Mouse (Mus musculus) layer of hippocampus, postnatal 36 days (tissue): ENCODE data around the gene Gm19668. TPM values are rescaled to one million over a fixed set of nuclear protein-coding genes. Genes with fewer than 3 reads are reported as not detected.
"Not testable (repeated sequence)": the region's sequence is repeated elsewhere in the genome, so short reads cannot be mapped to it uniquely, and the experiment has no call there.

Experiments used
- DNase-seq, 2 experiments: peaks; one replicate each; pipeline ENCODE4 v3.0.0; 2022
- total RNA-seq, 2 experiments: library from RNA; stranded (reverse); gene quantifications; 2 replicates each; pipeline ENCODE4 v1.2.3; 2021

Gm19668 gene
- total RNA-seq, 2 experiments from 2014 or later, result not detected

DNA sequence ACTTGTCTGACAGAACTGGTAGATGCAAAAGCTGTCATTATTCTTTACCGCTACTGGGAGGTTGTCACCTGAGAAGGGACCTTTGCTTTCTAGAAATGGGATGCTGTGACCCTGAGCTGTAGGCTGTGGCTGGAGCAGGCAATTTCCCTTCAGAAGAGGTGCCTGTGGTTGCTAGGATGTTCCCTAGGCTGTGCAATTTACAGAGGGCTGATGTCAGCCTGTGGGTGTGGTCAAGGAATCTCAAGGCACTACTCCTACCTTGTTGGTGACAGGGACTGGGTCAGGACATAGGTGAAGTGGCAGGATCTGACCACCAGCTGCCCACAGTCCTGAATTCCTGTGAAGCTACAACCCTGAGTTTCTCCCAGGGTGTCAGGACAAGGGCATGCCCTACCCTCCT, 29.2 kb downstream of the Gm19668 start:
- DNase-seq, result no peak

DNA sequence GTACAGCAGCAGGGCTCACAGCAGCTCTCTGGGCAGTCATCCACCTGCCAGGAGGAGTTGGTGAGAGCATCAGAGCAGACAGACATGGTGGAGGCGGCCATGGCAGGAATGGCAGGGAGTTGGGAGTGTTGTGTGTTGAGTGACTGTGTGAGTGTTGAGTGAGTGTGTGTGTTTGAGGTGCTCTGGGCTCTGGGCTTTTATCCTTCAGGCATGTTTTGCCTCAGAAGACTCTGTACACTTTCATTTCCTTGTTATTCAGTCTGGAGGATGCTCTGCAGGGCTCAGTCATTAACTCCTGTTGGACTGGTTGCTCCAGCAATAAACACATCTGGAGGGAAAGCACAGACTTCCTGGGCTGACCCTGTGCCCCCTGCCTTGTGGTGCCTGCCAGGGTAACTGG, 39.4 kb downstream of the Gm19668 start, which contains the start of gene Gm3233:
TSS of gene Gm3233 (minus strand) at position 101 of the 400 bp plus-strand sequence.
- not testable (repeated sequence) for DNase-seq

DNA sequence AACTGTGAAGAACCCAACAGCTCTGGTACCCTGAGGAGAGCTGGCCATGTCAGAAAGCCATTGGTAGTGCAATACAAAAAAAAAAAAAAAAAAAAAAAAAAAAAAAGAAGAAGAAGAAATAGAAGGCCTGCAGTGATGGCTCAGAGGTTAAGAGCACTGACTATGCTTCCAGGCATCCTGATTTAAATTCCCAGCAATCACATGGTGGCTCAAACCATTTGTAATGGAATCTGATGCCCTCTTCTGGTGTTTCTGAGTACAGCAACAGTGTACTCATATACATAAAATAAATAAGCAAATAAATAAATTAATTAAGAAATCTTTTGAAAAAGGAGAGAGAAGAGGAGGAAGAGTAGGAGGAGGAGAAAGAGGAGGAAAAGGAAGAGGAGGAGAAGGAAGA, 45.5 kb downstream of the Gm19668 start:
- no peak for DNase-seq

DNA sequence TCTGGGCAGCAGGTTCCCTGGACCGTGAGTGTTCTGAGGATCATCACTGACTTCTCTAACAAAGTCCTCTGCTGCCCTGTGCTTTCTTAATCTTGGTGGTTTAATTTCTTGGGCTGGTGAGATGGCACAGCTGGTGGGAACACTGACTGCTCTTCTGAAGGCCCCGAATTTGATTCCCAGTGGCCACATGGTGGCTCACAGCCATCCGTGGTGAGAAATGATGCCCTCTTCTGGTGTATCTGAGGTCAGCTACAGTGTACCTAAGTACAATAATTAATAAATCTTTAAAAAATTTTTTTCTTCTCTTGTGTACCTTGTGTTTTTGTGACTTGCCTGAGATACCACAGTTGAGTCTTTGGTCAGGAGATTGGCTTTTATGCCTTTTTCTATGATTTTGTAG, 46.6 kb downstream of the Gm19668 start:
- DNase-seq, result not testable (repeated sequence)

DNA sequence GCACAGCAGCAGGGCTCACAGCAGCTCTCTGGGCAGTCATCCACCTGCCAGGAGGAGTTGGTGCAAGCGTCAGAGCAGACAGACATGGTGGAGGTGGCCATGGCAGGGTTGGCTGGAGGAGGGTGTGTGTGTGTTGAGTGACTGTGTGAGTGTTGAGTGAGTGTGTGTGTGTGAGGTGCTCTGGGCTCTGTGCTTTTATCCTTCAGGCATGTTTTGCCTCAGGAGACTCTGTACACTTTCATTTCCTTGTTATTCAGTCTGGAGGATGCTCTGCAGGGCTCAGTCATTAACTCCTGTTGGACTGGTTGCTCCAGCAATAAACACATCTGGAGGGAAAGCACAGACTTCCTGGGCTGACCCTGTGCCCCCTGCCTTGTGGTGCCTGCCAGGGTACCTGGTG, 47.7 kb downstream of the Gm19668 start, which contains the start of gene Gm9736:
TSS of gene Gm9736 (minus strand) at position 101 of the 400 bp plus-strand sequence.
- not testable (repeated sequence) for DNase-seq

DNA sequence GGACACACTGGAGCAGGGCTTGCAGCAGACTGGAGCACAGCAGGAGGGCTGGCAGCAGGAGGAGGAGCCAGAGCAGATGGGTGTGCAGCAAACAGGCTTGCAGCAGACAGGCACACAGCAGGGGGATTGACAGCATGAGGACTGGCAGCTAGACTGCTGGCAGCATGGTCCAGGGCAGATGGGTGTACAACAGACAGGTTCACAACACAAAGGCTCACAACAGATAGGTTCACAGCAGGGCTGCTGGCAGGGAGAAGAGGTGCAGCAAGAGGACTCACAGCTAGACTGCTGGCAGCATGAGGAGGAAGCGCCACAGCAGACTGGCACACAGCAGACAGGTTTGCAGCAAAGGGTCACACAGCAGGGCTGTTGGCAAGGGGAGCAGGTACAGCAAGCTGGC, 48.2 kb downstream of the Gm19668 start:
- DNase-seq, result not testable (repeated sequence)

Other genes starting within 250 kb of the Gm19668 start
- 10 to 100 TPM; 68.2 to 69.0 TPM for gene Pttg1ip, start 217.4 kb downstream of the Gm19668 start, total RNA-seq
- gene Sumo3, start 193.0 kb downstream of the Gm19668 start, total RNA-seq, result 100 to 1,000 TPM; 127 TPM
- 10 to 100 TPM; 17.2 to 29.6 TPM for gene Gm49325, start 192.9 kb downstream of the Gm19668 start, total RNA-seq
- gene Ube2g2, start 176.9 kb downstream of the Gm19668 start, total RNA-seq, result 10 to 100 TPM; 83.8 to 95.4 TPM
- gene Tspear, start 112.6 kb downstream of the Gm19668 start, total RNA-seq, result not detected
- not detected for gene Gm19402, start 108.4 kb downstream of the Gm19668 start, total RNA-seq
- gene Gm9508, start 101.9 kb downstream of the Gm19668 start, total RNA-seq, result not detected
- gene Gm10272, start 92.5 kb downstream of the Gm19668 start, total RNA-seq, result not detected
- not detected for gene Gm10024, start 87.7 kb downstream of the Gm19668 start, total RNA-seq
- gene Gm10142, start 83.3 kb downstream of the Gm19668 start, total RNA-seq, result not detected
- gene Krtap12-1, start 78.5 kb downstream of the Gm19668 start, total RNA-seq, result not detected
- gene Gm10100, start 72.6 kb downstream of the Gm19668 start, total RNA-seq, result not detected
- gene Gm18596, start 56.5 kb downstream of the Gm19668 start, total RNA-seq, result not detected
- gene Gm9736, start 47.8 kb downstream of the Gm19668 start, total RNA-seq, result not detected
- not detected for gene Gm3233, start 39.5 kb downstream of the Gm19668 start, total RNA-seq
- gene Gm3238, start 27.8 kb downstream of the Gm19668 start, total RNA-seq, result not detected
- gene Gm7138, start 22.2 kb downstream of the Gm19668 start, total RNA-seq, result not detected
- gene Gm3250, start 16.6 kb downstream of the Gm19668 start, total RNA-seq, result not detected
- gene Gm7137, start 10.9 kb downstream of the Gm19668 start, total RNA-seq, result not detected
- gene Gm9639, start 4.1 kb downstream of the Gm19668 start, total RNA-seq, result not detected
- gene Gm9507, start 12.7 kb upstream of the Gm19668 start, total RNA-seq, result not detected
- gene Gm2696, start 15.5 kb upstream of the Gm19668 start, total RNA-seq, result not detected
- not detected for gene Krtap10-4, start 28.0 kb upstream of the Gm19668 start, total RNA-seq
- not detected for gene Krtap10-10, start 36.8 kb upstream of the Gm19668 start, total RNA-seq
- gene Gm36176, start 47.7 kb upstream of the Gm19668 start, total RNA-seq, result not detected
- not detected for gene Gm10318, start 53.7 kb upstream of the Gm19668 start, total RNA-seq
- gene Gm3285, start 62.8 kb upstream of the Gm19668 start, total RNA-seq, result not detected
- gene Lrrc3, start 103.4 kb upstream of the Gm19668 start, total RNA-seq, result 1 to 10 TPM; 3.8 to 4.7 TPM
- gene Trpm2, start 171.4 kb upstream of the Gm19668 start, total RNA-seq, result 10 to 100 TPM; 30.3 to 40.0 TPM
- 10 to 100 TPM; 34.6 to 37.4 TPM for gene 1810043G02Rik, start 179.4 kb upstream of the Gm19668 start, total RNA-seq
- 100 to 1,000 TPM; 201 to 209 TPM for gene Pfkl, start 210.9 kb upstream of the Gm19668 start, total RNA-seq
- under 1 TPM in 1 of 2 experiments, not detected in 1; 0.65 TPM for gene Dnmt3l, start 242.8 kb upstream of the Gm19668 start, total RNA-seq
- gene Aire, start 244.5 kb upstream of the Gm19668 start, total RNA-seq, result under 1 TPM; 0.28 to 0.77 TPM